Mouse (Mus musculus): ENCODE data around the gene Gm39566.

Gm39566 gene

GRCm38 (mm10) chr11:69797924-69798323, 17.2 kb downstream of the Gm39566 start:
- DNase-seq (ENCODE audit: extremely low read depth, low read depth), result no peak

DNA sequence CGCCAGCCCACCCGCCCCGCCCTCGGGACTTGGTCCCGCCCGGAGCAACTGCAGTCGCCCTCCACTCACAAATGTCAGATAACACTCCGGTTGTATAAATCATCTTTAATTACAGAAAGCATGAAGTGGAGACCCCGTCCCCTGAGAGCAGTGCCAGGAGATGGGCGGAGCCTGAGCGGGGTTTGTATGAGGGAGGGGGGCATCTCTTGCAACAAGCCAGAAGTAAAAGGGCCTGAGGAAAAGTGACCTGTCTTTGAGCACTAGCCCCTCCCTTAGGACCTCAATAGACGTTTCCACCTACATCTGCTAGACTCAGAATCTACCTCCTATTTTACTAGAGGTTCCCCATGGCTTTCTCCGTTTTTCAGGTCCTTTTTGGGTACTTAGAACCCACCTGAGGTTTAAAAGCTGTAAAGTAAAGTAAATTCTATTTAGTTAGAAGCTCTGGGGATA, 19.1 kb downstream of the Gm39566 start:
- DNase-seq (ENCODE audit: extremely low read depth, low read depth), result no peak

DNA sequence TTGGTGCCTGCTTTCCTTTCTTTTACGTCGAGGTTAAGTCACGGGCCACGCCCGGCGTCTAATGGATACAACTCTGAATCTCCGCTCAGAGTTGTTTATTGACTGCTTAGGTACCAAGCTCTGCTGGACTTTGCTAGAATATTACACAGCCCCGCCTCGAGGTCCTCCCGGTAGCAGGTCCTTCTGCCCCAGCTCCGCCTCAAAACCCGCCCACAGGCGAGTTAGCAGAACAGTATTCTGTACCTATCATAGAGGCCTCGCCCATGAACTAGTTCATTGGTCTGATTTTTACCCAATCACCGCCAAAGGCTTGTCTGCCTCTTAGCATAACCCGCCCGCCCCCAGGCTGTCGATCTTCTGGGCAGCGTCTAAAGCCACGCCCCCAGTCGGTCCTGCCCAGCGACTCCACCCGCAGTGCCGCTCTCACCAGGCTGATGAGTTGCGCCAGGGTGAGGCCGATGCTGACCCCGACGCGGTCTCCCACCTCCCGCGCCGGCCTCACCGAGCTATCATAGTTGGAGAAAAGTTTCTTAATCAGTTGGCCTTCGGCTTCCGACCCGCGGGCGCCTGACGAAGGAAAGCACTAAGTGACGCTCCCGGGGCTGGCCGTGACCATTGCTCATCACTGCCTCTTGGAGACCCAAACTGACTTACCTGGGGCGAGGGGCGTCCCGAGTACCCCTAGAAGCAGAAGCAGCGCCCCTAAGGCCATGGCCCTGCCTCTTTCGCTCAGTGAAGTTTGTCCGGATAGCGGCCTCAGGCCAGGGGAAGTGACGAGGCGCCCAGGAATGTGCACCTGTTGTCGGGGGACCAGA, 19.7 kb downstream of the Gm39566 start, which contains the start of gene Chrnb1:
Chrnb1 (minus strand) TSS at position 776 of the 815 bp plus-strand sequence.
- DNase-seq (ENCODE audit: extremely low read depth, low read depth), result peak; percentile 98

DNA sequence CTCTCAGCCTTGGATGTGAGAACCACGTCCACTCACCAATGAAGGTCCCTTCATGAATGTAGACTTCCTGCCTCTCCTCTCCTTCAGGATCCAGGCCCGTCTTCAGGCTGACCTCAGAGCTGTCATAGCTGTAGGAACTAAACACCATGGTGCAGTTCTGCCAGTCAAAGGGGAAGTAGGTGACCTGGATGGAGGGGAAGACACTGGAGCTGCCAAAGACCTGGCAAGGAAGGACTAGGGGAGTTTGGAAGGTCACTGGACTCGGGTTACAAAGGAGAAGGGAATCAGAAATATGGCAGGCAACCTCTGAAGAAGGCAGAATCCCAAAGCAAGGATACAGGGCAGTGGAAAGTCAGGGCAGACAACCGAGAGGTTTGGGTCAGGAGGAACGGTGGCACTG, 21.7 kb downstream of the Gm39566 start:
- no peak for DNase-seq (ENCODE audit: extremely low read depth, low read depth)

DNA sequence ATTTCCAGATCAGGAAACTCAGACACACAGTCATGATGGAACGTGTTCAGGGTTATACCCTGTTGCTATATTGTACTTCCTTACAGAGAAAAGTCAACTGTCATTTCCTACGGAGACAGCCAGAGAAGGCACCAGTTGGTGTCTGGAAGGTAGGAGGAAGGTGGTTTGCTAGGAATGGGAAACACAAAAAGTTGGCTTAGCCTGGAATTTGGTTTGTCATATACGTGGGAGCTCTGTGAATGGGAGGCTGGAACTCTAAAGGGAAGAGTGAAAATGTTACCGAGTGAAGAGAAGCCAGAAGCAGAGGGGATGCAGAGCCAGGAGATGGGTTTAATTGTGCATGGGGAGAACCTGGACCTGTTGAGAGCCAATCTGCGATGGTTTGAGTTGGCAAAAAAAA, 23.7 kb downstream of the Gm39566 start:
- DNase-seq (ENCODE audit: extremely low read depth, low read depth), result no peak

- no peak for DNase-seq (ENCODE audit: extremely low read depth, low read depth)
Observed at GRCm38 (mm10) chr11:69789431-69789830, 25.7 kb downstream of the Gm39566 start.

DNA sequence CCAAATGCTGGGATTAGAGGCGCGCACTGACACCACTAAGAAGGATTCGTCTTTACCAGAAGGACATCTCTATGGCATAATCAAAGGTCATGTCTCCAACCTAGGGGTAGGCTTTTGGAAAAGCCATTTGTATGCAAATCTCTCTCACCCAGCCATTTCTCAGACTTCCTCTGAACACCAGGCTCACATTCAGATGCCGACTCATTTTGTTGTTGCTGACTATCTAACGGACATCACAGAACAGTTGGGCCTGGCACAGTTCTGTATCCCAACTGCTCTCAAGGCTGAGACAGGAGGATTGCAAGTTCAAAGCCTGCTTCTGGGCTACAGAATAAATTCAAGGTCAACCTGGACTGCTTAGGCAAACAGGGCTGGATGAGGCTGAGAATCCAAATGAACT, 27.8 kb downstream of the Gm39566 start:
- no peak for DNase-seq (ENCODE audit: extremely low read depth, low read depth)

DNA sequence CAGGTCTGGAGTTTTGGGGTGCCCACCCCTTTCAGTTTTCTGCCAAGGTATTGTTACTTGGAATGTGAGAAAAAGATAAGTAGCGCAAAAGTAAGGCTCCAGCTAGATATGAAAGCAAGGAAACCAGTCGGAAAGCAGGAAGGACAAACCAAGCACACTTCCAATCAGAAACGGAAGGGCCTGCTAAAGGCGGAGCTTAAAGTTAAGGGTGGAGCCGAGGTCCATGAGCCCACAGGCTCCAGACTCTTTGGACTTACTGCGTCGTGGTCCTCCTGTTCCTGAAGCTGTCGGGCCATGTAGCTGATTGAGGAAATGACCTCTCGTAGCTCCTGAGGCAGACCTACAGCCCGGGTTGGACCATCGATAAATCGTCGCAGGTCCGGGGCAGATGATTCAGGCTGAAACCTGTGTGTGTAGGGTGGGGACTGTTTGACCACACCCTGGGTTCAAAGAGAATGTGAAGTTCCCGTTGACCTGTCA, 30.3 kb downstream of the Gm39566 start:
- peak; percentile 86 for DNase-seq (ENCODE audit: extremely low read depth, low read depth)

- DNase-seq (ENCODE audit: extremely low read depth, low read depth), result no peak
Observed at GRCm38 (mm10) chr11:69781828-69782227, 33.3 kb downstream of the Gm39566 start.

DNA sequence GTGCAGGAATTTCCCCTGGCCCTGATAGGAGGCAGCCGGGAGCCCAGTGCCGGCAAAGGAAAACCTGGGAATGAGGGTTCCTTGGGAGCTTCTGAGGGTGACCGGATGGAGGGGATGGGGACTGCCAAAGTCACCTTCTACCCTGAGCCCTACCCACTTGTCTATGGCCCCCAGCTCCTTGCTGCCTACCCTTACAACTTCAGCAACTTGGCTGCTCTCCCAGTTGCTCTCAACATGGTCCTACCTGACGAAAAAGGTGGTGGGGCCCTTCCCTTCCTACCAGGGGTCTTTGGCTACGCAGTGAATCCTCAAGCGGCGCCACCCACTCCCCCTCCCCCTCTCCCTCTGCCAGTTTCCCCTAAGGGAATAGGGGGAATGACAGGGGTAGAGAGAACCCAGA, 36.1 kb downstream of the Gm39566 start:
- DNase-seq (ENCODE audit: extremely low read depth, low read depth), result no peak

DNA sequence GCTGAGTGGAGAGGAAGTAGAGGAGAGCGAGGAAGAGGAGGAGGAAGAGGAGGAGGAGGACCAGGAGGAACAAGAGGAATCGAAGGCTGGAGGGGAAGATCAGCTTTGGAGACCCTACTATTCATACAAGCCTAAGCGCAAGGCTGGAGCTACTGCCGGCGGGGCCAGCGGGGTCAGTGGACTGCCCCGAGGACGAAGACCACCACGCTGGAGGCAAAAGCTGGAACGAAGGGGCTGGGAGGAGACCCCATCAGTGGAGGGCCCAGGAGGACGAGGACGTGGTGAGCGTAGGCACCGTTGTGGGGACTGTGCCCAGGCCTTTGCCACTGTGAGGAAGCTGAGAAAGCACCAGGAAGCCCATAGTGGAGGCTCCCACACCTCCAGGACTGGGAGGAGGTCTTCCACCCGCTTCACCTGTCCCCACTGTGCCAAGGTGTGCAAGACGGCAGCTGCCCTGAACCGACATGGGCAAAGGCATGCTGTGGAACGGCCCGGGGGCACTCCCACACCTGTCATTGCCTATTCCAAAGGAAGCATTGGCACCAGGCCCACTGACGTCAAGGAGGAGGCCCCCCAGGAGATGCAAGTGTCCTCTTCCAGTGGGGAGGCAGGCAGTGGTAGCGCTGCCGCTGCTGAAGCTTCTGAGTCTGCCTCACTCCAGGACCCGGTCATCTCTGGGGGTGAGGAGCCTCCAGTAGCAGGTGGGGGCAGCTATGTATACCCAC, 36.7 kb downstream of the Gm39566 start:
- DNase-seq (ENCODE audit: extremely low read depth, low read depth), result no peak

GRCm38 (mm10) chr11:69777504-69778257, 37.4 kb downstream of the Gm39566 start:
- no peak for DNase-seq (ENCODE audit: extremely low read depth, low read depth)

DNA sequence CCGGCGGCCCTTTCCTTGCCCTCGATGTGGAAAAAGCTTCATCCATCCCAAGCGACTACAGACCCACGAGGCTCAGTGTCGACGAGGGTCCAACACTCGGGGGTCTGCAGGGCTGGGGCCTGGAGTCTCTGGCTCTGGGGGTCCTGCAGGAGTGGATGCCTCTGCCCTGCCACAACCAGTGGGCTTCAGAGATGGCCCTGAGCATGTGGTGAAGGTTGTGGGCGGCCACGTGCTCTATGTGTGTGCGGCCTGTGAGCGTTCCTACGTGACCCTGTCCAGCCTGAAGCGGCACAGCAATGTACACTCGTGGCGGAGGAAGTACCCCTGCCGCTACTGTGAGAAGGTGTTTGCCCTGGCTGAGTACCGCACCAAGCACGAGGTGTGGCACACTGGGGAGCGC, 38.6 kb downstream of the Gm39566 start:
- DNase-seq (ENCODE audit: extremely low read depth, low read depth), result no peak

GRCm38 (mm10) chr11:69775716-69776115, 39.4 kb downstream of the Gm39566 start:
- DNase-seq (ENCODE audit: extremely low read depth, low read depth), result no peak

DNA sequence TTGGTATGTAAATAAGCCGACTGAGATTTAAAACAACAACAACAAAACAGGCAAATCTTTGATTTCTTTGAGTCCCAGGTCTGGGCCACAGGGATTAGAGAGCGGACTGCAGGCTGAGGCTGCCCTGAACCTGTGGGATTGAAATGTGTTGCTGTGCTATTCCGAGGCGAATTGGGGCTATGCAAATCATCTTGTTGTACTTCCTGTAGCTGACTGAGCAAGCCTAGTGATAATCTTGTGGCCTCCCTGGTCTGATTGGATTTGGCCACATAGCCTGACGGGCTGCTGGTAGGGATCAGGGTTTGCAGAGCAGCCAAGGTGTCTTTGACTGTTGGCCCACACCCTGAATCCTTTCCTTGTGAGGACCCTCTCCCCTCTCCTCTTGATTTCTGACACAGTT, 40.1 kb downstream of the Gm39566 start:
- no peak for DNase-seq (ENCODE audit: extremely low read depth, low read depth)

GRCm38 (mm10) chr11:69767625-69767909, 47.5 kb downstream of the Gm39566 start:
- DNase-seq (ENCODE audit: extremely low read depth, low read depth), result no peak

DNA sequence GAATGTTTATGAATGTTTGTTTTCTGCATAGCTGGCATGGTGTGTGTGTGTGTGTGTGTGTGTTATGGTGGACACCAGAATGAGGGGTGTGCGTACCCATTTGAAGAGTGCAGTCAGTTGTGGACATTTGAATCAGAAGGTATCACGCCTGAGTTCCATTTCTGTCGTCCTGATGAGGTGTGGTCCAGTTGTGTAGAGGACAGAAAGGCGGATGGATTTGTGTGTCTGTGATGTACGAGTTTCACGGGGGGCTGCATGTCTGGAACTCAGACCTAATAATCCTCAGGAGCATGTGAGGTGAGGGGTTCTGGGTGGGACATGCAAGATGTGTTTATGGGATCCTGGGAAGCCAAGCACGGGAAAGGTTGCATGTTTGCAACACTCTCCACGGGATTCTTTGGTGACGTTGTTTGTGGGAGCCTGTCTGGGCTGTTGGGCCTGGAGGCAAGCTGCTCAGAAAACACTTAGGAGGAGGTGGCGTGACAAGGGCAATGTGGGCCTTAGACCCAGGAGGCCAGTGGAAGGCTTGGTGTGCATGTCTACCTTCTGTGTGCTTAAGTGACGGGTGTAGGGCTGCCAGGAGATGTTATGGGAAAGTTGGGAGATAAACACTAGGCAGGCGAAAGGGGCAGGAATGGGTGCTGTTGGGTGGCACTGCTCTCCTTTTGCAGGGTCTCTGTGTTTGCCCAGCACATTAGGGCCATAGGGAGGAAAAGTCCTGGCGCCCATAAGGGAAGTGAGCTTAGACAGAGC, 48.0 kb downstream of the Gm39566 start:
- no peak for DNase-seq (ENCODE audit: extremely low read depth, low read depth)

DNA sequence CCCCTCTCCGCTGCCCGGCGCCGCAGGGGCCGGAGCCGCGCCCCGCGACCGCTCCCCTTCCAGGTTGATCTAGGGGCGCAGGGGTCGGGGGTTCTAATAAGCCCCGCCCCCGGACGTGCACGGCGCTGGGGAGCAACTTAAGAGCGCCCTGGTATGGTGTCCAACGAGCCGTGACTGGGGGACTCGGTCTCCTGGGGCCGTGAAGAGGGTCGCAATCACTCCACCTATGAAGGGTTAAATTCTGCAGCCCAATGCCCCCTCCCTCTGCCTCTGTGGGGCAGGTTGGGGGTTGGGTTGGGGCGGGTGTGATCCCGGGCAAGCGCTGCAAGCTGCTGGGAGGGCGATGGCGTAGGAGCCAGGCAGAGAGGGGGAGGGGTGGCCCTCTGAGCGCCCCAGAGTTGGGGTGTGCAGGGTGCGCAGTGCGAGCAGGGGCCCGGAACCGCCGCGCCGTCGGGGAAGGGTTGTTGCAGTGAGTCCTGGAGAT, 48.9 kb downstream of the Gm39566 start:
- no peak for DNase-seq (ENCODE audit: extremely low read depth, low read depth)

DNA sequence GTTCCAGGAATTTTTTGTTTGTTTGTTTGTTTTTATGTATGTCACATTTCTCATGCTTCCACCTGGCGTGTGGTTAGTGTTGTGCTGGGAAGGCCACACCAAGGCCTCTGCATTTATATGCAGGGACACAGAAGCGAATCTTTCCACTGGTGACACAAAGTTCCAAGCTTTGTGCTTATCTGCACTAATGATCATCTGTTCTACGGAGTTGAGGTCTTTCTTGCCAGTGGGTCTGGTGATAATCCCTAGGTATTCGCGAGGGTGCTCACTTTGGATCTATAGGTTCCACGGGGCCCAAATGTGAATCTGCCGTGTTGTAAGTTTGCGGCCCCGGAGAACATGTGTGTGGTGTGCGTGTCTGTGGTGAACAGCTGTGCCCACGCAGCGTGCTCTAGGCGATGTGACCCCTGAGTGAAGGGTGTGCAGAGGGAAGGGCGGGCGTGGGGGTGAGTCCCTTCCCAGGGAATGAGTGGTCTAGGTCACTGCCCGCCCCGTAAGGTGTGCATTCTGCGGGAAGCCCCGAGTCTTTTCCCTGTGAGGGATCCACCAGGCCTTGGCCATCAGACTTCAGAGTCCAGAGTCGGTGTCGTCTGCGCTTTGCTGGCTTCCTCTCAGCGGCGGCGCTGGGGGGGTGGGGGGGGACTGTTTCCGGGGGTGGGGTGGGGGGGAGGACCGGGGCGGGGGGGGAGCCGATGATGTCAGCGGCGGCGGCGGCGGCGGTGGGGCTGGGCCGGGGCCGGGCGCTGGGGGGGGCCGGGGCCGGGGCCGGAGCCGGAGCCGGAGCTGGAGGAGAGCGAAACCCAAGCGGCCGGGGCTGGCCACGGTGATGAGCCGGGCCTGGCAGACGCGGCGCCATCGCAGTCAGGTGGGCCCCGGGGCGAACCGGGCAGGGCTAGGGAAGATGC, 49.6 kb downstream of the Gm39566 start, which contains the start of gene Zbtb4:
Zbtb4 (plus strand) TSS at position 692 of the 905 bp plus-strand sequence.
- DNase-seq (ENCODE audit: extremely low read depth, low read depth), result no peak

DNA sequence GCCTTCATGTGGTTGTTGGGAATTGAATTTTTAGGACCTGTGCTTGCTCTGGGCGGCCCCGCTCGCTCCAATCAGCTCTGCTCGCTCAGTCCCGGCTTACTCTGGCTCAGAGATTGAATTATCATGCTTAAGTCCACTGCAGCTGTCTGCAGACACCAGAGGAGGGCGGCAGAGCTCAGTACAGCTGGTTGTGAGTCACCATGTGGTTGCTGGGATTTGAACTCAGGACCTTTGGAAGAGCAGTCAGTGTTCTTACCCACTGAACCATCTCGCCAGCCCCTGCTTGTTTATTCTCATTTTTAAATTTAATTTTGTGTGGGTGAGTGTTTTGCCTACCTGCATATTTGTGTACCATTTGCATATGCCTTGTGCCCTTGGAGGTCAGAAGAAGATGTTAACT, 51.5 kb downstream of the Gm39566 start:
- DNase-seq (ENCODE audit: extremely low read depth, low read depth), result no peak

Data from MEL-GATA-1-ER (cell line).